Mouse (Mus musculus): ENCODE results near the gene Slx4ip.

- no peak for TF ChIP-seq POLR2A (IDR thresholded peaks at IDR 0.05; ENCODE audit: extremely low read depth, insufficient read depth, low read length)
- no peak for TF ChIP-seq CTCF (IDR thresholded peaks at IDR 0.05; ENCODE audit: low read depth, low read length)
Observed at GRCm38 (mm10) chr2:136894494-136894893, 3.5 kb downstream of the Slx4ip start.

All from liver, adult 2 months (tissue).